Mouse (Mus musculus) lung, postnatal 0 days (tissue): ENCODE data around the gene Celf2.

ENCODE experiments used
- CTCF ChIP-seq: IDR thresholded peaks from 2 replicates; pipeline ENCODE4 v1.5.1; 2016; ENCODE audit warnings: antibody characterized with exemption, mild to moderate bottlenecking
- EP300 ChIP-seq: IDR thresholded peaks from 2 replicates; pipeline ENCODE4 v1.6.1; 2016; ENCODE audit warnings: antibody characterized with exemption, mild to moderate bottlenecking, control low read depth

- TF ChIP-seq CTCF: no peak
- TF ChIP-seq EP300: no peak
These were observed 841.8 kb downstream of the Celf2 start for GRCm38 (mm10) chr2:6667611-6668010.
